Mouse (Mus musculus) heart, postnatal 14 days (tissue): ENCODE data around the gene Cd8a. TPM values are rescaled to one million over a fixed set of nuclear protein-coding genes. Genes with fewer than 3 reads are reported as not detected.

ENCODE experiments used
- DNase-seq, 2 experiments: peaks; one replicate each; pipeline ENCODE4 v3.0.0; 2021 to 2022
- intact Hi-C: fragments of 180-260 bp; cut with DNase I; formaldehyde crosslinking; loops from one replicate; pipeline ENCODE4 v1.15.1; 2025
- total RNA-seq, 2 experiments: library from RNA; stranded (reverse); gene quantifications; 2 replicates each; pipeline ENCODE4 v1.2.3; 2021

The Cd8a gene
- total RNA-seq, 2 experiments from 2014 or later: 1.1 to 21.2 TPM

GRCm38 (mm10) chr6:71363995-71364394 lies 9.2 kb upstream of the Cd8a start:
- no peak for DNase-seq
- intact Hi-C loops: no loop called here

- intact Hi-C loops: no loop called here
- DNase-seq: no peak
Measured at GRCm38 (mm10) chr6:71369416-71369815, 3.8 kb upstream of the Cd8a start.

- intact Hi-C loops: no loop called here
Measured at GRCm38 (mm10) chr6:71371085-71371605, 2.1 kb upstream of the Cd8a start.

GRCm38 (mm10) chr6:71372041-71372720 lies 1.0 kb upstream of the Cd8a start:
- DNase-seq: no peak
- intact Hi-C loops: no loop called here

More at GRCm38 (mm10) chr6:71371085-71371605, 2.1 kb upstream of the Cd8a start:
- DNase-seq: no peak

- no peak for DNase-seq
- intact Hi-C loops: no loop called here
Measured at GRCm38 (mm10) chr6:71374311-71374829, 1.1 kb downstream of the Cd8a start.

- no peak for DNase-seq
- intact Hi-C loops: no loop called here
Measured at GRCm38 (mm10) chr6:71374921-71375320, 1.7 kb downstream of the Cd8a start.

GRCm38 (mm10) chr6:71376711-71377110 lies 3.5 kb downstream of the Cd8a start:
- DNase-seq: no peak
- intact Hi-C loops: no loop called here

- no peak for DNase-seq
- intact Hi-C loops: no loop called here
Measured at GRCm38 (mm10) chr6:71381654-71382053, 8.4 kb downstream of the Cd8a start.

- DNase-seq: no peak
- intact Hi-C loops: loop anchor here (5.0 kb wide), 1 partner anchor 88 kb away; no protein-coding TSS in a partner anchor
Measured at GRCm38 (mm10) chr6:71390496-71390895, 17.3 kb downstream of the Cd8a start.

- intact Hi-C loops: no loop called here
- DNase-seq: no peak
Measured at GRCm38 (mm10) chr6:71396016-71396415, 22.8 kb downstream of the Cd8a start.

GRCm38 (mm10) chr6:71396761-71397160 lies 23.5 kb downstream of the Cd8a start:
- DNase-seq: no peak

GRCm38 (mm10) chr6:71398829-71399609 lies 25.8 kb downstream of the Cd8a start:
- intact Hi-C loops: loop anchor here (2.0 kb wide), 2 partner anchors 24 to 232 kb away; no protein-coding TSS in a partner anchor

More at GRCm38 (mm10) chr6:71396761-71397160, 23.5 kb downstream of the Cd8a start:
- intact Hi-C loops: no loop called here

GRCm38 (mm10) chr6:71414624-71415023 lies 41.4 kb downstream of the Cd8a start:
- DNase-seq: peak; percentile 22 to 50
- intact Hi-C loops: no loop called here

More at GRCm38 (mm10) chr6:71398829-71399609, 25.8 kb downstream of the Cd8a start:
- DNase-seq: peak in 1 of 2 experiments; percentile 40

GRCm38 (mm10) chr6:71415446-71415845 lies 42.2 kb downstream of the Cd8a start:
- intact Hi-C loops: no loop called here
- DNase-seq: no peak

GRCm38 (mm10) chr6:71418874-71419273 lies 45.6 kb downstream of the Cd8a start:
- intact Hi-C loops: no loop called here
- DNase-seq: peak; percentile 31 to 34

GRCm38 (mm10) chr6:71420848-71421247 lies 47.6 kb downstream of the Cd8a start:
- no peak for DNase-seq
- intact Hi-C loops: loop anchor here (5.0 kb wide), 1 partner anchor 119 kb away; no protein-coding TSS in a partner anchor

- intact Hi-C loops: loop anchor here (2.0 to 5.0 kb wide), 2 partner anchors 23 to 120 kb away; no protein-coding TSS in a partner anchor
- DNase-seq: no peak
Measured at GRCm38 (mm10) chr6:71422162-71422561, 48.9 kb downstream of the Cd8a start.

- intact Hi-C loops: loop anchor here (2.0 to 5.0 kb wide), 2 partner anchors 24 to 121 kb away; no protein-coding TSS in a partner anchor
- peak; percentile 18 to 40 for DNase-seq
Measured at GRCm38 (mm10) chr6:71423116-71423515, 49.9 kb downstream of the Cd8a start.

GRCm38 (mm10) chr6:71425681-71426080 lies 52.5 kb downstream of the Cd8a start:
- intact Hi-C loops: loop anchor here (2.0 kb wide), 1 partner anchor 261 kb away; no protein-coding TSS in a partner anchor

GRCm38 (mm10) chr6:71427996-71428725 lies 54.9 kb downstream of the Cd8a start:
- intact Hi-C loops: no loop called here
- DNase-seq: no peak

More at GRCm38 (mm10) chr6:71425681-71426080, 52.5 kb downstream of the Cd8a start:
- no peak for DNase-seq
